Mouse (Mus musculus) yolk sac, embryonic 10.5 days (tissue): ENCODE measurements at regions not wholly inside any gene's neighbourhood (a gene's known extent, or its start where the extent isn't known, plus 50 kb on each side); places are given as distances from the start of the nearest gene placed in this dataset.
A peak's percentile ranks its signal among the peaks of the same experiment; 100 is the strongest.

Source experiments
- DNase-seq: peaks from one replicate; pipeline ENCODE4 v3.0.0-alpha.2; 2017; ENCODE audit warnings: low spot score

DNA sequence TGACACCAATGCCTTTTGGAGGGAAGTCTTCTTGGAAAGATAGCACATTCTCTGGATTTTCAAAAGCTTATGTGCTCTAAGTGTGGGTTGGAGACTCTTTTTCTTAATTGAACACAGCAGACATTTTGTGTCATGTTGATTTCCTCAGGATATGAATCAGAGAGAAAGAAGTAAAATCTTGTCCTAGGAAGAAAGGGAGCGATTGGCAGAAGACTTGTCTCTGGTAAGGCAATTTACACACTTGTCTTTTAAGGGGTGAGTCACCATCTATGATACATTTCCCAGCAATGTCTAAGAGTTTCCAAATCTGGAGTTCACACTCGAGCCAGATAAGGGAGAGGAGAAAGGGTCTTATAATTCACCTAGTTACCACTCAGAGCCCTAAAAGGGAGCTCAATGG, 326.5 kb upstream of the Ubash3b start:
- no peak for DNase-seq

DNA sequence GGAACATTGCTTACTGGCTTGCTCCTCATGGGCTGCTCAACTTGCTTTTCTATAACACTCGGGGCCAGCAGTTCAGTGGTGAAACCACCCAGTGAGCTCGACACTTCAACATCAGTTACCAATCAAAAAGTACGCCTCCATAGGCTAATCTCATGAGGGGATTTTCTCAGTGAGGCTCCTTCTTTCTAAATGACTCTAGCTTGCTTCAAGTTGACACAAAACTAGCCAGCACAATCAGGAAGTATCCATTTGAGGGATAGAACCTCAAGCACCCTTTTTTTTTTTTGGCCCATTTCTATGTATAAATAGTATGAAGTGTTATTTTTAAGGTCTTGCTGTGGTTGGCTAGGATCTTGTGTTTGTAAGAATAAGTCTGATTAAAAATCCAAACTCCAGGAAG, 321.7 kb upstream of the Ubash3b start:
- DNase-seq: no peak

DNA sequence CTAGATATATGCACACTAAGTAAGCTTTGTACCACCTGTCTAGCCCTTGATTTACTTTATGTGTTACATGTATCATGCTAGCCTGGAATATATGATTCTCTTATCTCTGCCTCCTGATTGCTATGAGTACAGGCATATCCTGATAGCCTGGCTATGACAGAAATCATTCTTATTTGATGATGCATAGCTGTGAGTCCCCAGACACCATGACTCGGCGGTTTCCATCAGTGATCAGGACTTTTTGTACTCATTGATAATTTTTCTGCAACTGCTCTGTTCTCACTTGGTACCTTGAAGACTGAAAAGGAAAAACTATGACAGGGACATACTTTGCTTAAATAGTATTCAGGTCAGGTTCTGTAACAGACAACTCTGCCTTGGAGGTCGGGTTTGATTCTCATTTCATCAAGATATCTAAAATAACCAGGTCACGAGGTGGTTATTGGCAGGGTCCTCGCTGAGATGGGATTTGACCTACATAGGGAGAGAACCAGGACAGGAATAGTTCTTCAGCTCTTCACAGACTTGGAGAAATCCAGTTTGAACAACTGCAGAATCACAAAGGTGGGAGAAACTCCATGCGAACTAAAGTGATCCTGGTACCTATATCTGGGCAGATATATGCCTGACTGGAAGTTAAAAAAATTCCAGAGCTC, 320.2 kb upstream of the Ubash3b start:
- DNase-seq: no peak

DNA sequence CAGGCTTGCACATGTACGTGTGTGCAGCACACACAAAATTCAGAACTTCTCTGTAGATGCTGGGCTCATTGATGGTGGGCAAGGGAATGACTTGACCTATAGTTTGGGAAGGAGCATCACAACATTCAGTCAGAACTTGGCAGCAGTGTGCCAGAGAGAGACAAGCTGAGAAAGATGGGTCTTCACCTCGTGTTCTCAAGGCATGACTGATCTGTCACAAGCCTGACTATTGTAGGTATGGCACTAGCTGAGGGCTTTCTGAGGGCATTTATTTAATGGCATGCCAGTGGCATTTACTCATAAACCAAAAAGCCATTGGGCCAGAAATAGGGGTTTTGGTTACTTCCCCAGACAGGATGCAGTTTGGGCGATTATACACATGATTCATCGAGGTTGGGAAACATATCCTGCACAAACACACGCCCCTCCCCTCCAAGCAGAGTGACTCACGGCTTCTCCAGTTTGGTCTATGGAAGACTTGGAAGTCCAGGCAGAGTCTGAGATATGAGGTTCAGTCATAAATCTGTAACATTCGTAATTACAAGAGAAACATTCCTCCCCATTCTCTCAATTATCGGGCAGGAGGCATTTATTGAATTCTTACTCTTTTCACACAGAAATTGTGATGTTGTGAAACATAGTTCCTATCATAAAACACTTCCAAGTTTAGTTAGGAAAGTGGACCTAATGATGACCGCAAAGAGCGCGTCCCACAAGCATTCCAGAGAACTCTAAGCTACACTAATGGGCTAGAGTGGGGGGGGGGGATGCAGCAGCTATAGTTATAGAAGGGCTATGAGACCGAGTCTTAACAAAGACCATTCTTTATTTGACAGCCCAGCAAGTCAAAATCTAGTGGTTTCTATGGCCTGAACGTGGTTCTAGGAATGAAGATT, 318.6 kb upstream of the Ubash3b start:
- no peak for DNase-seq

DNA sequence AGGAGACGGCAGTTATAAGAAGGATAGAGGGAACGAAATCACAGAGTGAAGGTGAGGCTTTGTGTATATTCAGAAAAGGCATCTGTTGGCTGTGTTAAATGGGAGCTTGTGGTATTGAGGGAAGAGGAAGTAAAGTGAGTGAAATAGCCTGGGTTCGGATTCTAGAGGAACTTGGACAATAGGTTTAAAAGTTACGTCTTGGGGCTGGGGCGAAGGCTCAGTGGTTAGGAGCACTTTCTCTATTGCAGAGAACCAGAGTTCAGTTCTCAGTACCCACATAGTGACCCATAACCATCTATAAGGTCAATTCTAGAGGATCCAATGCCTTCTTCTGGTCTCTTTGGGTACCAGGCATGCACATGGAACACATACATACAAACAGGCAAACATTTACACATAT, 317.6 kb upstream of the Ubash3b start:
- DNase-seq: no peak

DNA sequence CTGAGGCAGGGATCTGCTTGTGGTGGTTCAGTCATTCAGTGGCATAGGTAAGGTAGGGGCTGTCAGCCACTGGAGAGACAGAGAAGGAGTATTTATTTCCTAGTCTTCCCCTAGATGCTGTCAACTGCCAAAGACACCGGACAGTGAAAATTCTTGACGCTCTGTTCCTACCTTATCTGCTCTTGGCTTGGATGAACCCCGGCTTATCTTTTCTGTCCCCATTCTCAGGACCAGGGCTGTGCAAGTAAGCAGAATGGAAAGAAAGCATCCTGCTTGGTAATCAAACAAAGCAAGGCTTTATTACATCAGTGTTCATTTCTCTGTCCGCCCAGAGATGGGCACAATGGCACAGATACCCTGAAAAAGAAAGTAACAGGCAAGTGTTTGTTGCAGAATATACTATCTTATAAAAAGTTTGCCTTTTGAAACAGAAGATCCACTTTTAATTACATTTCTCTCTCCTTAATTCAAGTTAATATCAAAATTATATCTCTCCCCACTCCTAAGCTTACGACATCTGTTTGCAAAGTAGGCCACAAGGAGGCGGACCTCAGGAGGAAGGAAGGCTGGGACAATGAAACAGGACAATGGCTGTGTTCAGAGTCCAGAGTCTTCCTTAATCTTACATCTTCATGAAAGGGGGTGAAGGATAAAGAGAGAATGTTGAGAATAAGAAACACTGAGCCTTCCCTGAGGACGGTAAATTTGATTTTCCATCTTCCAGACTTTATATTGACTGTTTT, 316.8 kb upstream of the Ubash3b start:
- DNase-seq: no peak

DNA sequence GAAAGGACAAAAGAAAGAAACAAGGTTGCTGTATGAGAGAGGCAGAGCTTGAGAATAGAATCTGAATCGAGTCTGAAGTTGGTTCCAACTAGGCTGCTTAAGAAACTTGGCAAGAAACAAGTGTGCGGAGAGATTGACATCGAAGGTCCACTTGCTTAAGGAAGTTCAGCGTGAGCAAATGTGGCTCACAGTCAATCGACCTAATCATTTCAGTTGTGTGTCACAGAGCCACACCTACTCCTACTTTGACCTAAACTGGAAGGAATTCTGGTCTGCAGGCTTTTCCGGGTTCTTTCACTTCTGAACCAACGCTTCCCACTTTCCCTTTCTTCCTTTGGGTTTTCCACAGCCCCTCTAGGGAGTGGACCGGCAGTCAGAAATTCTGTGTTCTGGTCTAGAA, 313.8 kb upstream of the Ubash3b start:
- no peak for DNase-seq

DNA sequence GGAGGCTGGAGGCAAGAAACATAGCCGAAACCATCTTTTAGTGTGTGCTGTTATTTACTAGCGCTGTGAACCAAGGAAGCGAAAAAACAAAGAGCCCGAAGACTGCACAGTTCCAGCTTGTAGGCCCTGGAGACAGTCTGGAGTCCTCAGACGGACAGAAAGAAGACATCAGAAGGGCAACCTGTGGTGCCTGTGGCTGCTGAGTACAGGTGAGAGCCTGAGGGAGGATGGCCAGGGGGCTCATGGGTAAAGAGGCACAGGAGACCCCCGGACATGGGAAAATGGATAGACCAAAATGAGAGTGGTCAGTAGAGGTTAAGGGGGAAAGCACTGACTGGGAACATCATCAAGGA, 313.4 kb upstream of the Ubash3b start:
- no peak for DNase-seq

DNA sequence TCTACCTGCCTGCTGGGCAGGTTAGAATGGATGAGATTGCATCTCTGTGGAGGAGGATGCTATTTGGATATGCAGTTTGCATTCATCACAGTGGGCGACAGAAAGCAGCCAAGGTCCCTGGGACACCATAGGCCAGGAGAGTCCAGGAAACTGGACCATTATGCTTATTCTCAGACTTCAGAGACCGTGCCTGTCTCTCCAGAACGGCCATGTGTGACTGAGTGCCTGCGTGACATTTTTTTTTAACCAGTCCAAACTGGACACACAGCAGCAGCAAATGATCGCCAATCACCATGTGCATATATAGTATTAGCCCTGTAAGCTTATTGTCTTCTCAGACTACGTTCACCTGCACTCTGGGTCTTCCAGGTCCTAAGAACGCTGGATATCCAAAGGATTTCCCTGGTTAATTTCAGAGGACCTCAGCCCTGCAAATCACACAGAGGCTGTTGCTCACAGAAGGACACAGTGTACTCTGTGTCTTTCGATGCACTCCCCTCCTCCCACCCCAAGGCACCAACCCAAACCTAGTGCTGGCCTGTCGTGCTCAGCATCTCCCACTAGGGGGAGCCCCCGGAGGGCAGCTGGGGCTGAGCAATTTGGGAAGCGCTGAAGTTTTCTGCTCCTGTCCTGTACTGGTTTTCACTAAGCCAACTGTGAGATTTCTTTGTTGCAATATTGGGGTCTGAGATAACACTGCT, 312.9 kb upstream of the Ubash3b start:
- peak; percentile 50 for DNase-seq

DNA sequence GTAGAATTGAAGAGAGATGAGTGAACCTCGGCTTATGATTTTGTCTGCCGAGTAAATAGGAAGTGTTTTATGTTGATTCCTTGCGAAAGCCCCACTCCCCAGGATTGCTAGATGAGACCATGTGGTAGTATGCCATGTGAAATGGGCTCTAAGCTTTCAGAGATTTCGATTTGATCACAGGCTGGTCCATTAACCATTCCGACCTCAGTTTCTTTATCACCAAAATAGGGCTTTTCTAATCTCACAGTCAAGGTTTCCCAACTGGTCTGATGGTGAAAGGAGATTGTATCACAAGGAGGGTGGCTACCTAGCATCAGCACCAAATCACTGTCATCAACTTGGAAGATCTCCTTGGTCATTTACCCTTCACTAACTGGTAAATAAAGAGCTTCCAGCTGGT, 312.0 kb upstream of the Ubash3b start:
- no peak for DNase-seq

DNA sequence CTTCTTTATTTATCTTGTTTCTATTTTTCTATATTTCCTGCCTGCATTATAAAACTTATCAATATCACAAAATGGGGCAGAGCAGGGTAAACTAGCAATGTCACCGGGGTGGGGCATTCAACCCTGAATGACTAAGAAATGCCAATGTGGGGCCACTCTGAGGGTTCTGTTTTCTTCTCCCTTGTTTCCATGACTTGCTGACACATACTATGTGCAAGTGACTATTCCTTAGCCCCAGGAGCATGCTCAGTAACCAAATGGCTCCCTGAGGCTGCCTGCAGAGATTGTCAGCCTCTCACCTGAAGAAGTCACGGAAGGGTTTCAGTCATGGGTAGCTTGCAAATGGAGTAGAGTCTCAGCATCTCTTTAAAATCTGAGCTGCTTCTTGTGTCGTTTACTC, 309.8 kb upstream of the Ubash3b start:
- DNase-seq: no peak

DNA sequence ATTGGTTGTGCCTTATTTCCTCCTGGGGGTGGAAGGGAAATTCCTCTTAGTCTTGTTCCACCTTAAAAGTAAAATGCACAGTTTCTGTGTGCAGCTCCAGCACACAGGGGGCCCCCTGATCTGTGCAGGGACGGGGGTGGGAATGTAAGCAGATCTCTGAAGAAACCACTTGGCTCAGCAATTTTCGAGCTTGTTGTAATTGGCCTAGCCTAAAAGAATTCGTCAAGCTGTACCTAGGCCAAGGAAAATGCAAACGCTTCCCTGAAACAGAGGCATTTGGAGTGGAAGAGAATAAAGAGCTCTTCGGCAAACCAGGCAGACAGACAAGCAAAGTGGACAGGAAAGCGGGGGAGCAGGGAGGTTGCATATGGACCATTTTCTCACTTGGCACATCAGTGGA, 308.5 kb upstream of the Ubash3b start:
- DNase-seq: peak; percentile 14

DNA sequence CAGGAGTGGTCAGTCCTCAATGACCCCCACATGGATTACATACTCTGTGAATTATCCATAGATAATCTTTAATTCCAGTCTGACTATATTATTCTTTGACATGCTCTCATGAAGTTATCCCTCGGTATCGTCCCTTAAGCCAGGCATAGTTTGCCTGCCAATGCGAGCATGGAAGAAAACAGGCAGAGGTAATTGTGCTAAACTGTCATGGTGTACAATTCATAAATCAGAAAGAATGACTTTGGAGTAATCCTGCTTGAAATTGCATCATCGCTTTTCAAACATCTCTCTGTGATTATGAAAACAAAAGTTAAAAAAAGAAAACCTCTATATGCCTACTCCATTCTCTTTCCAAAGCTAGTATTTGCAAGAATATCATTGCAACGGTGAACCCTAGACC, 307.9 kb upstream of the Ubash3b start:
- no peak for DNase-seq

DNA sequence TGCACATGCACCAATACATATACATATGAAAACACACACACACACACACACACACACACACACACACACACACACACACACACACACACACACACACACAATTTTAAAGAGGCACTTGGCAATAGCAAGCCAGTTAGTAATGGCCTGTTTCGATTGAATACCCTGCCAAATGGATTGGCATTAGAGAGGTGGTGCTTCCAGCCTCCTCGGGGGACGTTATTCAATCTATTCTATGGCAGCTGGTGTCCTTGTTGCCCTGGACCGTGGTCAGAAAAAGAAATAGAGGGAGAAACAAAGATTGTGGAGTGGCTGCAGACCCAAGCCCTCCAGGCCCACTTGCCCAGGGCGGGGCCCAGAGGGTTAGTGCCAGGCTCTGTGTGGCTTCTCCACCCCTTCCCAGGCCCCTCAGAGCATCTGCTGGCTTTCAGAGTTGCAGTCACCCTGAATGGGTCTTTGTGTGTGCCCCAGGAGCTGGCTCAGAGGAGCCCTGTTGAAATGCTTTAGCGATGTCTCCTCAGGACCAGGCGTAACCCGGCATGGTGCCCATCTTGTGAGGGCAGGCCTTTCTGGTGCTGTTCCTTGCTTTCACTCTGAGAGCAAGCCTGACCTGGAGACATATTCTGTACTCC, 302.7 kb upstream of the Ubash3b start:
- DNase-seq: no peak

DNA sequence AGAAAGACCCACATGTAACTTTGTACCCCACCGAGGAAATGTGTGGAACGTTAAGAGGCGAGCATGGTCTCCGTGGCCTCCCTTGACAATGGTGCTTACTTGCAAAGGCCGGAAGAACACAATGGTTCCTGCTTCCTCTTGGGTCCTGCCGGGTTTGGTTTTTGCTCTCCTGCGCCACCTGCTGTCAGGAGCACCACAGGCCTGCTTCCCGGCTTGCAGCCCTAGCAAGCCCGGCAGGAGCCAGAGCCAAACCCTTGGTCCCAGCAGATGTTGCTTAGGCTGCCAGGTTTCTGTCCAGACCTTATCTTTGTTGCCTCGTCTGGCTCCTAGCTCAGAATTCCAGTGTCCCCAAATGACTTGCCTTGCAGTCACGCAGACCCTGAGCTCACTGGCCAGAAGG, 300.2 kb upstream of the Ubash3b start:
- DNase-seq: peak; percentile 76

DNA sequence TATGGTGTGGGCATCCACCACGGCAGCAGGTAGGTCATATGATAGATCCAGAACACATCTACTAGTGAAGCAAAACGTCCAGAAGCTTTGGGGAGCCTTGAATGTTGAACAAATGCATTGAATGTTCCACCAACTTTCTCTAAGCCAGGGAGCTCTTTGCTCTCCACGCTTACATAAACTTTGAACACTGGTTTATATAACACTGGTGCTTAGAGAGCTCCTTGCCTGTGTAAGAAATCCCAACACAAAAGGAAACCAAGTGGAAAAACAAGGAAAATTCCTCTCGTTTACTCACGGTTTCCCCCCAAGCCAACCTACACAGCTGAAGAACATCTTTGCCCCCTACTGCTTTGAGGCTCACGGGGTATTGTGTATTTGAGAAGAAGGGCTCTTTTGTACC, 299.2 kb upstream of the Ubash3b start:
- DNase-seq: no peak

DNA sequence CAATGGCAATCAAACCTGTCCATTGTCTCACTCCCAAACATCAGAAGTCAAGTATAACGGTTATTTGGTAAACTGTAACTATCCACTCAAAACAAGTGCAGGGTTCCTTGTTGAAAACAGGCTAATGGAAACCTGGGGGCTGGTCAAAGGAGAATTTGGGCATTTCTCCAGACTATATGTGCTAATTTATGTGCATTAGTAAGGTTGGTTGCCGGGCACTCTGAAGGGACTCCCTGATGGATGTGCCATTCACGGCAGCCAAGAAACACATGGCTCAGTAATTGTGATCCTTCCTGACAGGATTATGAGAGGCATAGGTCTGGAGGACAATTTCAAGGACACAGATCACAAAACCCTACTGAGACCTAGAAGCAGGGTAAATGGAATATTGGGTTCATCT, 295.5 kb upstream of the Ubash3b start:
- no peak for DNase-seq

DNA sequence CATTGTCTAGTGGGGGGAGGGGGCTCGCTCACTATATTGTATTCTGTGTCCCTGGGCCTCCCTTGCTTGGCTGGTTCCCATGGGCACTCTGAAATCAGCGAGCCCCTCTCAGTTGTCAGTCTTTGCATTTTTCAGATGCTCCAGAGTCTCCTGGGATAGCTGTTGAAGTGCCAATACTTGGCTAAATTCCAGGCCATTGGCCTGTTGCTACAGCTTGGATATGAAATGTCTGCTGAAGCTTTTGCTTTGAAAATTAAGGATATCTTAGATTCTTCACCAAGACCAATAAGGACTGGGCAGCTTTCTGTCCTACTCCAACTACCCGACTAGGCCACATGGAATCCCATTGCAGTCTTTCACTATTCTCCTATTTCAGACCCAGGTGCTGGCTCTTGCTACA, 290.2 kb upstream of the Ubash3b start:
- no peak for DNase-seq

DNA sequence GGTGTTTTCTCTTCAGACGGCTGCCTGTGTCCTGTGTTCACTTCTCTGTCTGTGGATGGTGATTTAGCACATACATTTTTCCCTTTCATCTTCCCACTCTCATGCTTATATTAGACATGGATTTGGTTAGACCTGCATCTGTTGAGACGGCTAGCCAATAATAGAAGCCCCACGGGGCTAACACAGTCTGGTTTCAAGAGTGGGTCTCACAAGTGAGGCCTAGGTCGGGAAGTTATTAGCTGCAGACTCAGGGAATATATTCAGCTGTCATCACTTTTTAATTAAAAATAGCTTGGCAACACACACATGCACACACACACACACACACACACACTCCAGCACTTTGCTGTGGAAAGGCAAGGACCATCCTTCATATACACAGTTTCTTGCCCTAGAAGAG, 287.7 kb upstream of the Ubash3b start:
- no peak for DNase-seq

DNA sequence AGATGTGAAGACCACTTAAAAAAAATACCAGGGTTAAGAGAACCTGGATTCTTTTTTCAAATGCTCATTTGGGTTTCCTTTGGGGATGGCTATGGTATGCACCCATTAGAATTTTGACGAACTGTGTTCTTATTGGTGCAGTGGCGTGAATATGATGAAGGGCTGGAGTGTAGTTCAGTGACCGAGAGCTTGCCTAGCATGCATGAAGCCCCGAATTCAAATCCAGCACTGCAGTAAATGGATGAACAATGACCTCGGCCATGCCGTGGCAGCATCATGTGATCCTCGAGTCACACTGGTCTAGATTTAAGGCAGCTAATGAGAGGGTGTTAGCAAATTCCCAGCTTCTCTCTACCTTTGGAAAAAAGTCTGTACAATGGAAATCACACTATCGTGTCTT, 286.4 kb upstream of the Ubash3b start:
- DNase-seq: no peak

DNA sequence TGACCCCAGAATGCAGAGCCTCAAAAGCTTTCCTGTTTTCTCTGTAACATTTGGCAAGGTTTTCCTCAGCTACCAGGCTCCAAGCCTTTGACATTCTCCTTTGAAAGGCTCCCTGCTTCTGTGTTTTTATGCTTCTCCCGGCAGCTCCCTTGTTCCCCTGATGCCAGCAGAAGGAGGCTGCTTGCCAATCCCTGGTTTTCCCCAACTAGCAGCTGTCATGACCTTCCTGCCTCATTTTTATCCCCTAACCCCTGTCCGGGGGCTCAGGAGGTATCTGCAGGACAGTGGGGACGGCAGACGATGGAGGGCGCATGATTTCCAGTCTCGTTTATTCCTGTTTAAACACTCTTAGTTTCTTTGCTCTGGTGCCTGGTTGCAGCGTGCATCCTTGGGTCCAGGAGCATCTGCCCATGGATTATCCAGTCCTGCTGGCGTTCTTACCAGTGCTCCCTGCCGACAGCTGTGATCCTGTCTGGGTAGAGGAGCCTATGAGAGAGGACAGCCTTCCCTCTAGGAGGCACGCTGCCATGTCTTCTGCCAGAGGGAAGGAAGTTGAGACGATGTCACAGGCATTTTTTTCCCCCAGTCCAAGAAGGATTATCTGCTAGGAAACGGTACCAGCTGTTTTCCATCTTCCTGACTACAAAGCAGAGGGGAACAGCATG, 285.8 kb upstream of the Ubash3b start:
- peak; percentile 28 for DNase-seq
